8 mouse cellular contexts compared by ENCODE assay signal in genomic region chrX:109012371-109013031, GRCm38 (mm10). TPM values are rescaled to one million over a fixed set of nuclear protein-coding genes. Genes with fewer than 3 reads are reported as not detected.
DNase-seq lines count a peak whose midpoint lies in the region; ATAC-seq and TF ChIP-seq lines count a peak whose summit lies in the region.

No protein-coding gene starts in this region.

- ATAC-seq in embryonic facial prominence, embryonic 12.5 days (ENCODE audit: insufficient number of reproducible peaks, insufficient read depth, low FRiP score, low TSS enrichment) = peak; percentile 86
- ATAC-seq in kidney, embryonic 15.5 days (replicated peaks; ENCODE audit: low FRiP score) = peak; percentile 85
- no peak for ATAC-seq in limb, embryonic 15.5 days (ENCODE audit: insufficient number of reproducible peaks, low FRiP score, low TSS enrichment, low read depth)
- peak; percentile 85 for ATAC-seq in midbrain, embryonic 16.5 days
- peak; percentile 76 for ATAC-seq in stomach, embryonic 15.5 days (ENCODE audit: insufficient read depth, low FRiP score, low read depth)

- peak; percentile 35 for DNase-seq in adrenal gland, postnatal 25 days
- DNase-seq in heart, embryonic 10.5 days (ENCODE audit: low spot score) = peak; percentile 78

- H3K4me2 ChIP-seq in embryonic facial prominence, embryonic 12.5 days (replicated peaks) = peak overlapping the region; percentile 52
- H3K4me2 ChIP-seq in kidney, embryonic 15.5 days = peak overlapping the region; percentile 59
- H3K4me2 ChIP-seq in limb, embryonic 15.5 days = peak overlapping the region; percentile 40
- peak overlapping the region; percentile 67 for H3K4me2 ChIP-seq in midbrain, embryonic 16.5 days (ENCODE audit: low read length)
- H3K4me2 ChIP-seq in stomach, embryonic 15.5 days = peak overlapping the region; percentile 45

- peak overlapping the region; percentile 38 for H3K4me3 ChIP-seq in C2C12 (ENCODE audit: insufficient read depth, poor library complexity, severe bottlenecking)
- H3K4me3 ChIP-seq in embryonic facial prominence, embryonic 12.5 days = peak overlapping the region; percentile 42
- peak overlapping the region; percentile 57 for H3K4me3 ChIP-seq in heart, embryonic 10.5 days
- peak overlapping the region; percentile 49 for H3K4me3 ChIP-seq in kidney, embryonic 15.5 days (replicated peaks)
- peak overlapping the region; percentile 49 for H3K4me3 ChIP-seq in limb, embryonic 15.5 days
- H3K4me3 ChIP-seq in midbrain, embryonic 16.5 days (ENCODE audit: low read depth, low read length) = peak overlapping the region; percentile 49
- H3K4me3 ChIP-seq in stomach, embryonic 15.5 days (replicated peaks) = peak overlapping the region; percentile 49

- peak overlapping the region; percentile 42 for H3K9ac ChIP-seq in embryonic facial prominence, embryonic 12.5 days
- H3K9ac ChIP-seq in kidney, embryonic 15.5 days = 0 out of 2 replicates have a peak overlapping the region, but pooled peaks have one; percentile 14
- H3K9ac ChIP-seq in limb, embryonic 15.5 days = 0 out of 2 replicates have a peak overlapping the region, but pooled peaks have one; percentile 31
- 0 out of 2 replicates have a peak overlapping the region, but pooled peaks have one; percentile 25 for H3K9ac ChIP-seq in midbrain, embryonic 16.5 days (ENCODE audit: low read depth, low read length)
- no peak overlapping the region for H3K9ac ChIP-seq in stomach, embryonic 15.5 days

- TF ChIP-seq CTCF in C2C12 (IDR thresholded peaks at IDR 0.05; ENCODE audit: control insufficient read depth, insufficient read depth, insufficient read length) = no peak

- peak overlapping the region; percentile 46; the same call in 1 of the 2 replicates for H3K27ac ChIP-seq in embryonic facial prominence, embryonic 12.5 days
- H3K27ac ChIP-seq in heart, embryonic 10.5 days = peak overlapping the region; percentile 72
- peak overlapping the region; percentile 82 for H3K27ac ChIP-seq in kidney, embryonic 15.5 days
- peak overlapping the region; percentile 76 for H3K27ac ChIP-seq in limb, embryonic 15.5 days
- H3K27ac ChIP-seq in midbrain, embryonic 16.5 days (ENCODE audit: low read length) = peak overlapping the region; percentile 60; the same call in 1 of the 2 replicates
- H3K27ac ChIP-seq in stomach, embryonic 15.5 days = peak overlapping the region; percentile 80

- no peaks in the 10 kb centered on the region for H3K36me3 ChIP-seq in C2C12 (ENCODE audit: control insufficient read depth, insufficient read depth)
- H3K36me3 ChIP-seq in embryonic facial prominence, embryonic 12.5 days = no peaks in the 10 kb centered on the region
- no peaks in the 10 kb centered on the region for H3K36me3 ChIP-seq in heart, embryonic 10.5 days
- no peaks in the 10 kb centered on the region; the same call in 1 of the 2 replicates for H3K36me3 ChIP-seq in kidney, embryonic 15.5 days
- no peaks in the 10 kb centered on the region for H3K36me3 ChIP-seq in limb, embryonic 15.5 days
- H3K36me3 ChIP-seq in midbrain, embryonic 16.5 days (ENCODE audit: control insufficient read depth, insufficient read depth, low read length) = no peaks in the 10 kb centered on the region
- no peaks in the 10 kb centered on the region for H3K36me3 ChIP-seq in stomach, embryonic 15.5 days

- no peaks in the 10 kb centered on the region for H3K4me1 ChIP-seq in embryonic facial prominence, embryonic 12.5 days
- no peaks in the 10 kb centered on the region for H3K4me1 ChIP-seq in heart, embryonic 10.5 days
- H3K4me1 ChIP-seq in kidney, embryonic 15.5 days = no peaks in the 10 kb centered on the region
- no peaks in the 10 kb centered on the region for H3K4me1 ChIP-seq in limb, embryonic 15.5 days
- H3K4me1 ChIP-seq in midbrain, embryonic 16.5 days (ENCODE audit: control insufficient read depth, insufficient read depth, low read length) = no peaks in the 10 kb centered on the region
- H3K4me1 ChIP-seq in stomach, embryonic 15.5 days = no peaks in the 10 kb centered on the region

- H3K27me3 ChIP-seq in C2C12 (ENCODE audit: control insufficient read depth, insufficient read depth, insufficient read length) = no peaks in the 10 kb centered on the region
- no peaks in the 10 kb centered on the region for H3K27me3 ChIP-seq in embryonic facial prominence, embryonic 12.5 days
- H3K27me3 ChIP-seq in heart, embryonic 10.5 days (ENCODE audit: insufficient read depth, poor library complexity, severe bottlenecking) = no peaks in the 10 kb centered on the region
- H3K27me3 ChIP-seq in kidney, embryonic 15.5 days = no peaks in the 10 kb centered on the region
- H3K27me3 ChIP-seq in limb, embryonic 15.5 days = no peaks in the 10 kb centered on the region
- no peaks in the 10 kb centered on the region for H3K27me3 ChIP-seq in midbrain, embryonic 16.5 days (ENCODE audit: control insufficient read depth, insufficient read depth, low read depth, low read length)
- H3K27me3 ChIP-seq in stomach, embryonic 15.5 days (replicated peaks) = no peaks in the 10 kb centered on the region

- peak overlapping the region; percentile 44 for H3ac ChIP-seq in C2C12 (ENCODE audit: control insufficient read depth, insufficient read length, low read depth)

- H3K79me3 ChIP-seq in C2C12 (ENCODE audit: low read depth) = no peaks in the 10 kb centered on the region

- H3K79me2 ChIP-seq in C2C12 (ENCODE audit: control insufficient read depth, insufficient read depth) = no peaks in the 10 kb centered on the region

- no peaks in the 10 kb centered on the region for H3K9me3 ChIP-seq in embryonic facial prominence, embryonic 12.5 days
- H3K9me3 ChIP-seq in heart, embryonic 10.5 days = no peaks in the 10 kb centered on the region
- no peaks in the 10 kb centered on the region for H3K9me3 ChIP-seq in kidney, embryonic 15.5 days (replicated peaks)
- no peaks in the 10 kb centered on the region for H3K9me3 ChIP-seq in limb, embryonic 15.5 days
- no peaks in the 10 kb centered on the region for H3K9me3 ChIP-seq in midbrain, embryonic 16.5 days (replicated peaks; ENCODE audit: control insufficient read depth, low read length, poor library complexity, severe bottlenecking)
- H3K9me3 ChIP-seq in stomach, embryonic 15.5 days = no peaks in the 10 kb centered on the region

- 27% methylated on average over 23 of the region's 23 CpGs for WGBS in embryonic facial prominence, embryonic 12.5 days
- 16% methylated on average over 23 of the region's 23 CpGs for WGBS in heart, embryonic 10.5 days
- 22% methylated on average over 23 of the region's 23 CpGs for WGBS in kidney, embryonic 15.5 days
- WGBS in limb, embryonic 15.5 days = 26% methylated on average over 23 of the region's 23 CpGs
- 20% methylated on average over 23 of the region's 23 CpGs for WGBS in midbrain, embryonic 16.5 days
- WGBS in stomach, embryonic 15.5 days = 19% methylated on average over 23 of the region's 23 CpGs

TF ChIP-seq in C2C12, 6 proteins besides CTCF, POLR2A, EP300 and RAD21:
- no peak for TF ChIP-seq MYOD1 (IDR thresholded peaks at IDR 0.05; ENCODE audit: control insufficient read depth, insufficient read length, low read depth)
- no peak for TF ChIP-seq MYOG (IDR thresholded peaks at IDR 0.05; ENCODE audit: control insufficient read depth, extremely low read depth, insufficient read length)
- no peak for TF ChIP-seq FOSL1 (IDR thresholded peaks at IDR 0.05; ENCODE audit: insufficient read depth, low read length, poor library complexity, severe bottlenecking)
- TF ChIP-seq MAX (IDR thresholded peaks at IDR 0.05) = no peak
- no peak for TF ChIP-seq CEBPB (IDR thresholded peaks at IDR 0.05; ENCODE audit: low read depth)
- TF ChIP-seq USF1 (IDR thresholded peaks at IDR 0.05; ENCODE audit: low read depth) = no peak
TF ChIP-seq in C2C12: peak in this region for 0.

RNA-seq across cellular contexts. Expression of gene Hmgn5, which starts 0.7 kb away (rescaled TPM):
- 3.9 TPM for polyA plus RNA-seq in C2C12 (2012; fragmentation: generic; extraction: Trizol)
- total RNA-seq in adrenal gland, postnatal 25 days (2021) = 13.4 and 21.6 TPM in 2 replicates
- 23.8 and 26.5 TPM in 2 replicates for polyA plus RNA-seq in embryonic facial prominence, embryonic 12.5 days (2016; fragmentation: Nextera tagmentation; extraction: Ambion mirVana)
- 16.2 and 20.0 TPM in 2 replicates for polyA plus RNA-seq in heart, embryonic 10.5 days (2016; fragmentation: Nextera tagmentation; extraction: Ambion mirVana)
- polyA plus RNA-seq in kidney, embryonic 15.5 days (2015; fragmentation: Nextera tagmentation; extraction: Ambion mirVana) = 27.0 and 27.5 TPM in 2 replicates
- polyA plus RNA-seq in limb, embryonic 15.5 days (2015; fragmentation: Nextera tagmentation; extraction: Ambion mirVana) = 17.4 and 21.2 TPM in 2 replicates
- 11.6 and 13.1 TPM in 2 replicates for polyA plus RNA-seq in midbrain, embryonic 16.5 days (2015; fragmentation: Nextera tagmentation; extraction: Ambion mirVana)
- polyA plus RNA-seq in stomach, embryonic 15.5 days (2015; fragmentation: Nextera tagmentation; extraction: Ambion mirVana) = 27.2 and 28.6 TPM in 2 replicates
